Mouse (Mus musculus): Measurements from ENCODE around the gene C2cd5.

- TF ChIP-seq CTCF (IDR thresholded peaks at IDR 0.05; ENCODE audit: extremely low read depth, insufficient read depth, insufficient read length, insufficient replicate concordance) (no peak), POLR2A (IDR thresholded peaks at IDR 0.05; ENCODE audit: low read depth, low read length) (no peak)
These were observed 127.7 kb downstream of the C2cd5 start for GRCm38 (mm10) chr6:142972205-142972604.

All from spleen, adult 2 months (tissue).